Mouse (Mus musculus) spleen, postnatal 4 days (tissue): ENCODE data around the gene Cfap157.
A peak's percentile ranks its signal among the peaks of the same experiment; 100 is the strongest.

Experiments used
- DNase-seq, 2 experiments: peaks; one replicate each; pipeline ENCODE4 v3.0.0; 2022; ENCODE audit warnings: low spot score in 2 of 2

Cfap157 gene

GRCm38 (mm10) chr2:32781710-32782109 lies 2.5 kb downstream of the Cfap157 start:
- DNase-seq, result no peak

- no peak for DNase-seq
Measured at GRCm38 (mm10) chr2:32779714-32780113, 4.5 kb downstream of the Cfap157 start.

DNA sequence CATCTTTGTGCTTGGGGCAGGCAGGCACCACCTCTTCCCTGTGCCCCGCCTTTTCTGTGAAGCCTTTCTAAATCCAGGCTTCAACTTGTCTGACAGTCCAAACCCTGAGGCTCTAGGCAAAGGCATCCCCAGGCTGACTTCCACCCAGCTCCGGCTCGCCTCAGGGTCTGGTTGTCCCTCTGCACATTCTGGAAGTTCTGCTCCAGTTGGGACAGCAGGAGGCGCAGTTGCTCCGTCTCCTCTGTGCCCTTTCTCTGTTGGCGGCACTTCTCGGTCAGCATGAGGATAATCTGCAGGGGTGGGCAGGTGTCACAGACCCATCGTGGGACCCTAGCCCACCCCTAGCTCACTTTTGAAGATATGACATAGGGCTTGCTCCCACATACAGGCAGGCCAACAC lies 5.1 kb downstream of the Cfap157 start:
- peak; percentile 42 to 79 for DNase-seq

DNA sequence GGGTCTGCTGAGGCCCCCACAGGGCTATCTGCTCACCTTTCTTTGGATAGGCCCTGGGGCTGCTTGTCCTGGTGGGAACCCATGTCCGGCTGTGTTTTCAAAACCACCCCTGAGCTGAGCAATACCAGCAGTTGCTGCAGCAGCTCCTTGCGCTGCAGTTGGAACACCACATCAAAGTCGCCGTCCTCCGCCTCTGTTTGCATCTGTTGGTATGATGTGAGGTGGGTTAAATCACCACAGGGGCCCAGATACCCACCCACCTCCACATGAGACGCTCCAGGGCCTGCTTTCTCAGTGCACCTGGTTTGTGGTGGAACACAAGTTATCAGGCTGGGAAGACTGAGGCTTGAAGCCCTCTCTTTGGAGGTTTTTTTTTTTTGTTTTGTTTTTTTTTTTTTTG lies 6.1 kb downstream of the Cfap157 start:
- no peak for DNase-seq

GRCm38 (mm10) chr2:32776192-32776591 lies 8.0 kb downstream of the Cfap157 start:
- DNase-seq, result peak in 1 of 2 experiments; percentile 22

- peak; percentile 95 to 96 for DNase-seq
Measured at GRCm38 (mm10) chr2:32775359-32776074, 8.7 kb downstream of the Cfap157 start, which contains the start of the genes Ttc16 and Ptrh1. Gene Ttc16 (minus strand): TSS chr2:32775633. Gene Ptrh1 (plus strand): TSS chr2:32775786.

DNA sequence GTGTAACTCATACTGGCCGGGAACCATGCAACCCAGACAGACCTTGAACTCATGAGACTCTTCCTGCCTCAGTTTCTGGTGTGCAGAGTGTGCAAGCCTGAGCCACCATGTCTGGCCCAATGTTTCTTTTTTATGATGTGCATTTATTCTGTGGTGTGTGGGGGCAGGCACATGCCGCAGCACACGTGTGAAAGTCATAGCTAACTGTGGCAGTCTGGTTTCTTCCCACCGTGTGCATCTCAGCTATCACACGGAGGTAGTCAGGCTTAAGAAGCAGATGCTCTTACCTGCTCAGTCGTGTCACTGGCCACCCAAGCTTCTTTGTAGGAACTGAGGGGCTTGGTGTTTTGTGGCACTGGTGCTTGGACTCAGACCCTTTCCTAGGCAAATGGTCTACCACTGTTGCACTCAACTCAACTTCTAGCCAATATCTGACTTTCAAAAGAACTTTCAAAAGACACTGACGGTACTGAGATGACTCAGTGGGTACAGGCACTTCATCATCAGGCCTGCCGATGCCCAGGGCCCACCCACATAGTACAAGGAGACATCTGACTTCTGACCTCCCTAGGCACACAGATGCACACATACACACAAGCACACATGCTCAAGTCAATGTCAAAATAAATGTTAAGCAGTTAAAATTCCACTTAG lies 11.5 kb downstream of the Cfap157 start:
- DNase-seq, result no peak

DNA sequence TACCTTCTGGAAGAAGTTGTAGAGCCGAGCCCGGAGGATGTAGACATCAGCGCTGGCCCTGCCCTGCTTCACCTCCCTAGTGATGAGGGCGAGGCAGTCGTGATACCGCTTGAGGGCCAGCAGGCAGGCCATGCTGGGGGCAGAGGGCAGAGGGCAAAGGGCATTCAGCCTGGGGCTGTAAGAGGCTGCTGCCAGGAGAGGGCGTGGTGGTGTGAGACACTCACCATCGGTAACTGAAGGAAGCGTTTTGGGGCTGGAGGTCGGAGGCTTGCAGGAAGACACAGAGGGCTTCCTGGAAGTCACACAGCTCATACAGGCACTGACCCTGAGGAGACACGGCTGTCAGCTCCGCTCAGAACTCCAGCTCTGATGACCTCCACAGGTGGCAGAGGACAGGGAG lies 12.3 kb downstream of the Cfap157 start:
- DNase-seq, result no peak

DNA sequence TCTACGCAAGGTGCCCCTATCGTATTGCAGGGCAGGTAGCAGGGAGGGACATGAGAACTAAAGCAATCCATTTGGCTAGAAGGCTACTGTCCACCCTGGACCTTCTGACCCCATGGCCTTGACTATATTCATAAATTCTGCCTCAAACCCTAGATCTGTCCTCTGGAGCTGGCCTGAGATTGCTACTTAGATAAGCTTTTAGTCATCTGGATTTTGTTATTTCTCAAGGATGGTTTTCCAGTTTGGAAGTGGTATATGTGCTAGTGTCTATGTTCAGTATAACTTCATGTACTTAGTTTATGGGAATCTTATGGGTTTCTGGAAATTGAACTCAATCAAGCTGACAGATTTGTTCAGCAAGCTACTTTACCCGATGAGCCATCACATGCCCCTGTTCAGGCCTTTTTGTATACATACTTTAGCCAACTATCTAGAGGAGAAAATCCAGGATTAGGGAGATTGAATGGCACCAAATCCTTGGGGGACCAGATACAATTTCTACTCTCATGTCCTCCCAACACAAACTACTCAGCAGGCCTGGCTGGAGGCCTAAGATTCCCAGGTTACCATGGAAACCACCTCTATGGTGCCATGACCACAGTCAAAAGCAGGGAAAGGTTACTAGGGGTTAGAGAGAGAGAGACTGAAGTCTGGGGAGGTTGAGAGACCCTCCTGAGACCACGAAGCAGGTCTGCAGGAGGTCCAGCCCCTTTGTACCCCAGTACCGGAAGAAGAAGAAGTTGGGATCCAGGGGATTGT lies 14.7 kb downstream of the Cfap157 start:
- DNase-seq, result no peak

DNA sequence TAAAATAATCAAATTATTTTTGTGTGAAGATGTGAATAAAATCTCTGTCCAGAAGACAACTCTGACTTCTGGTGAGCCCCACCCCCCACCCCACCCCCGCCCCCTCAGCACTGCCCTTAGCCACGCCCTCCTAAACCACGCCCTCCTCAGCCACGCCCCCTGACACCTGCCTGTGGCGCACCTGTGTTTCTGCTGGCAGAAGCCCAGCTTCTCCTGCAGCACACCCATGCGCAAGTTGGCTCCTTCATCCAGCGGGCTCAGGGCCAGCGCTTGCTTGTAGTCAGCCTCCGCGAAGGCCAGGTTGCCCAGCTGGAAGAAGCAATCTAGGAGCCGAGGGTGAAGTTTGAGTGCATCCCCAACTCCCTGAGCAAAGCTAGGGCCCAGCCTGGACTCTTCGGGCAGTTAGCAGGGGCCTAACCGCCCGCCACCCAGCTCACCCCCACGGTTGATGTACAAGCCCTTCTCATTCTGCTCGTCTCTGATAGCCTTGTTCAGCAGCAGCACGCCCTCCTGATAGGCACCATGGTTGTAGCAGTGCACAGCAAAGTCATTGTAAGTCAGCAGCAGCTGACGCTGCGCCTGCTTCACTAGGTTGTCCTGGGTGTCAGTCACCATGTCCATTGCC lies 15.5 kb downstream of the Cfap157 start:
- DNase-seq, result peak; percentile 46 to 67

GRCm38 (mm10) chr2:32767241-32767640 lies 17.0 kb downstream of the Cfap157 start:
- no peak for DNase-seq

DNA sequence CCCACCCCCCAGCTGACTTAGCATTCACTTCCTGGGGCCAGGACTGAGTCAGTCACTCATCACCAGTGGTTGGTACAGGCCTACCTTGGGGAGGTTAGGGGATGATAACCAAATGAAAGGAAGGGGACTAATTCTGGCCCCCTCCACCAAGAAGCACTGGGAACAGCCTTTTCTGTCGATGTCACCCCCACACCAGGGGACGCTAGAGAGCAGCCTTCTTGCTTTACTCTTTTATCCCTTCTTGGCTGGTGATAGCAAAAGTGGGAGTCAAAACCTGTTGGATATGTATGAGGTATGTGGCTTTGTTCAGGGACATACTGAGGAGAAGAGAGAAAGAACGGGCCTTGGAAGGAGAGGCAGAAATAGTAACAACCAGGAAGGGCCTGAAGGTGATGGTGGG lies 20.9 kb downstream of the Cfap157 start:
- DNase-seq, result no peak

GRCm38 (mm10) chr2:32761859-32762258 lies 22.4 kb downstream of the Cfap157 start:
- no peak for DNase-seq

- peak in 1 of 2 experiments; percentile 61 for DNase-seq
Measured at GRCm38 (mm10) chr2:32761361-32761760, 22.9 kb downstream of the Cfap157 start.

GRCm38 (mm10) chr2:32759001-32759400 lies 25.2 kb downstream of the Cfap157 start:
- DNase-seq, result no peak

GRCm38 (mm10) chr2:32758503-32758902 lies 25.7 kb downstream of the Cfap157 start:
- no peak for DNase-seq

GRCm38 (mm10) chr2:32757056-32757845 lies 27.0 kb downstream of the Cfap157 start, which contains the start of gene Tor2a:
Gene Tor2a (plus strand): TSS chr2:32757234.
- peak; percentile 96 to 97 for DNase-seq

DNA sequence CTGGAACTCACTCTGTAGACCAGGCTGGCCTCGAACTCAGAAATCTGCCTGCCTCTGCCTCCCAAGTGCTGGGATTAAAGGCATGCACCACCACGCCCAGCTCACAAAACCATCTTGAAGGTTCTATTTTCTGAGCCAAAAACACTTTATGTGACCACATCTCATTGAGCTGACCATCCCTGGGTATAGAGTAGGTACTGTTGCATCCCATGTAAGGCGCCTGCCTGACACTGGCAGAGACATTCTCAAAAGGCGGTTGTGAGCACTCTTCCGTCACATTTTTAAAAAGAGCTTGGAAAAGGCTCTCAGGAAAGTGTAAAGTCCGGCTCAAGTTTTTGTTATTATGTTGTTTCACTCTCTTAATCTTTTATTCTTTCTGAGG lies 27.6 kb downstream of the Cfap157 start:
- DNase-seq, result no peak

- no peak for DNase-seq
Measured at GRCm38 (mm10) chr2:32752181-32752580, 32.0 kb downstream of the Cfap157 start.

- no peak for DNase-seq
Measured at GRCm38 (mm10) chr2:32751665-32752033, 32.6 kb downstream of the Cfap157 start.
